Mouse (Mus musculus) adrenal gland, adult (tissue): ENCODE data around the gene Srprb.

Experiments used
- DNase-seq, 2 experiments: peaks; one replicate each; pipeline ENCODE4 v3.0.0; 2022 to 2023; ENCODE audit warnings: low spot score in 1 of 2; ENCODE audit not compliant: inconsistent age in 2 of 2

Gene Srprb

GRCm38 (mm10) chr9:103201561-103202260, at the start of gene Srprb:
Gene Srprb, minus strand, starts transcription at chr9:103202137.
- peak; percentile 92 to 97 for DNase-seq

GRCm38 (mm10) chr9:103248618-103249017, 46.7 kb upstream of the Srprb start:
- peak in 1 of 2 experiments; percentile 69 for DNase-seq

GRCm38 (mm10) chr9:103246526-103247168, 44.7 kb upstream of the Srprb start:
- DNase-seq, result no peak

- no peak for DNase-seq
Measured at GRCm38 (mm10) chr9:103243640-103244039, 41.7 kb upstream of the Srprb start.

GRCm38 (mm10) chr9:103241206-103241605, 39.3 kb upstream of the Srprb start:
- DNase-seq, result no peak

GRCm38 (mm10) chr9:103239471-103239870, 37.5 kb upstream of the Srprb start:
- DNase-seq, result no peak

GRCm38 (mm10) chr9:103234565-103235165, 32.7 kb upstream of the Srprb start:
- peak in 1 of 2 experiments; percentile 35 for DNase-seq

- no peak for DNase-seq
Measured at GRCm38 (mm10) chr9:103234059-103234458, 32.1 kb upstream of the Srprb start.

- DNase-seq, result no peak
Measured at GRCm38 (mm10) chr9:103233006-103233395, 31.1 kb upstream of the Srprb start.

- DNase-seq, result no peak
Measured at GRCm38 (mm10) chr9:103232232-103233005, 30.5 kb upstream of the Srprb start.

GRCm38 (mm10) chr9:103230151-103230951, 28.4 kb upstream of the Srprb start, which contains the start of the genes Gm20425 and Trf:
Gene Gm20425, minus strand, starts transcription at chr9:103230307.
Gene Trf, minus strand, starts transcription at chr9:103230444.
- peak; percentile 56 to 71 for DNase-seq

GRCm38 (mm10) chr9:103229037-103229867, 27.3 kb upstream of the Srprb start:
- no peak for DNase-seq

GRCm38 (mm10) chr9:103228370-103229003, 26.6 kb upstream of the Srprb start:
- DNase-seq, result no peak

- DNase-seq, result no peak
Measured at GRCm38 (mm10) chr9:103227760-103228159, 25.8 kb upstream of the Srprb start.

GRCm38 (mm10) chr9:103226806-103227205, 24.9 kb upstream of the Srprb start:
- peak in 1 of 2 experiments; percentile 28 for DNase-seq

GRCm38 (mm10) chr9:103225464-103225863, 23.5 kb upstream of the Srprb start:
- peak in 1 of 2 experiments; percentile 66 for DNase-seq

- no peak for DNase-seq
Measured at GRCm38 (mm10) chr9:103224721-103225120, 22.8 kb upstream of the Srprb start.

- no peak for DNase-seq
Measured at GRCm38 (mm10) chr9:103214281-103214680, 12.3 kb upstream of the Srprb start.

- DNase-seq, result no peak
Measured at GRCm38 (mm10) chr9:103213631-103214030, 11.7 kb upstream of the Srprb start.
